Mouse (Mus musculus): ENCODE data around the gene Gm11541.

DNA sequence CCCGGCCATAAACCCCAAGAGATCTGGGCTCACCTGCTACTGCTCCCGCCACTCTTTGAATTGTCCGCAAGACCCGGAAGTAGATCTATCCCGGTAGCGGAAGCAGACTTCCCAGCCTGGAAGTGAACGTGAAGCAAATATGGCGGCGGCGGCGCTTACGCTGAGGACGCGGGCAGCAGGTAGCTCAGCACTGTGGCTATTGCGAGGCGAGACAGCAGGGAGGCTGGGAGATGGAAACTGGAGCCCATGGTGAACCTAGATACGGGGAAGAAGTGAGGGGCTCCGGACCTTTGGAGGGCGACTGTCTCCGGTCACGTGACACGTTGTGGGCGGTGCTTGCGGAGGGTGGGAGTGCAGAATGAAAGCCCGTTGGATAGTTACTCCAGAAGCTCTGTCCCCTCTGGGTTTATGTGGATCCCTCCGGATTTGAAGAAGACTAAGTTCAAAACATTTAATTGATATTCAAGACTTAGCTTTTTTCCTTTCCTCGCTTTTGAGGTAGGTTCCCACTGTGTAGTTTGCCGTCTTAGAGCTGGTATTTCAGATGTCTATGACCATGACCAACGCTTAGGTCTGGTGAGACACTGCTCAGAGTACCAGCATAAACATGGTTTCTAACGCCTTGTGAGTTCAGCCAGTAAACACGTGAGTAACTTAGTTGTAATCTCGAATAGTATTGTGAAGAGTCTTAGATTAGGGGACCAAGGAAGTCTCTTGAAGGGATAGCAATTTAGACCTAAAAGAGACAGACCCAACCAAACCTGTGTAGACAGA lies 50.4 kb downstream of the Gm11541 start, which contains the start of the genes Mrpl27 and Eme1:
- TF ChIP-seq CTCF (IDR thresholded peaks at IDR 0.05) (no peak), EP300 (IDR thresholded peaks at IDR 0.05) (peak; percentile 55; the same call in 1 of the 2 replicates)

Data from lung, postnatal 0 days (tissue).